Mouse (Mus musculus): Measurements from ENCODE around the gene Trim6.

GRCm38 (mm10) chr7:104231203-104231602, 12.6 kb downstream of the Trim6 start:
- TF ChIP-seq TAL1 (conservative IDR thresholded peaks at IDR 0.05; ENCODE audit: low read depth, low read length) (no peak), CTCF (IDR thresholded peaks at IDR 0.05; ENCODE audit: low read depth, low read length) (peak; percentile 51), GATA2 (IDR thresholded peaks at IDR 0.05; ENCODE audit: borderline replicate concordance, low read depth, low read length) (no peak)
